Comparison of ENCODE assay signal across 8 mouse cellular contexts in genomic region chr7:133638821-133639220, GRCm38 (mm10). TPM values are rescaled to one million over a fixed set of nuclear protein-coding genes. Genes with fewer than 3 reads are reported as not detected.
A peak's percentile ranks its signal among the peaks of the same experiment; 100 is the strongest.
DNase-seq lines count a peak whose midpoint lies in the region; ATAC-seq and TF ChIP-seq lines count a peak whose summit lies in the region.

No protein-coding gene starts in this region.

- no peak overlapping the region for H3K9ac ChIP-seq in hindbrain, embryonic 11.5 days (ENCODE audit: low read depth, low read length)
- no peak overlapping the region for H3K9ac ChIP-seq in limb, embryonic 15.5 days

- H3K27me3 ChIP-seq in G1E (ENCODE audit: insufficient read depth, low read length): no peaks in the 10 kb centered on the region
- no peaks in the 10 kb centered on the region for H3K27me3 ChIP-seq in hindbrain, embryonic 11.5 days (ENCODE audit: control insufficient read depth, insufficient read depth, low read length)
- no peaks in the 10 kb centered on the region for H3K27me3 ChIP-seq in limb, embryonic 15.5 days

- H3K4me3 ChIP-seq in G1E (ENCODE audit: low read depth, low read length): peak overlapping the region; percentile 94; the same call in 1 of the 2 replicates
- H3K4me3 ChIP-seq in hindbrain, embryonic 11.5 days (ENCODE audit: low read depth, low read length): no peak overlapping the region
- peak overlapping the region; percentile 86; the same call in 1 of the 2 replicates for H3K4me3 ChIP-seq in limb, embryonic 15.5 days

- H3K27ac ChIP-seq in hindbrain, embryonic 11.5 days (ENCODE audit: low read depth, low read length): no peak overlapping the region
- H3K27ac ChIP-seq in limb, embryonic 15.5 days: no peak overlapping the region

- DNase-seq in frontal cortex, adult 2 months (ENCODE audit: extremely low spot score in 1 of 2, low spot score in 1 of 2): peak; percentile 52 to 75
- no peak for DNase-seq in G1E (ENCODE audit: low spot score)
- DNase-seq in hindbrain, embryonic 11.5 days (ENCODE audit: low spot score): no peak
- peak; percentile 86 for DNase-seq in telencephalon, adult 2 months (ENCODE audit: low read depth, low spot score)
- no peak for DNase-seq in thymus, adult 18-20 months
- DNase-seq in urinary bladder, postnatal 4 days (ENCODE audit: low spot score in 2 of 2): no peak

- no peak for ATAC-seq in frontal cortex, adult (ENCODE audit: low TSS enrichment)
- ATAC-seq in G1E (ENCODE audit: extremely low read depth, insufficient number of reproducible peaks, low FRiP score, poor library complexity, severe bottlenecking): no peak
- ATAC-seq in hindbrain, embryonic 11.5 days (ENCODE audit: low FRiP score): no peak
- no peak for ATAC-seq in limb, embryonic 15.5 days (ENCODE audit: insufficient number of reproducible peaks, low FRiP score, low TSS enrichment, low read depth)

- peaks cover 46% of the 10 kb centered on the region for H3K36me3 ChIP-seq in G1E (replicated peaks)
- peaks cover 7% of the 10 kb centered on the region; the same call in 1 of the 2 replicates for H3K36me3 ChIP-seq in hindbrain, embryonic 11.5 days (ENCODE audit: control insufficient read depth, insufficient read depth, low read length)
- H3K36me3 ChIP-seq in limb, embryonic 15.5 days: peaks cover 33% of the 10 kb centered on the region

- H3K9me3 ChIP-seq in G1E (replicated peaks): no peaks in the 10 kb centered on the region
- no peaks in the 10 kb centered on the region for H3K9me3 ChIP-seq in hindbrain, embryonic 11.5 days (ENCODE audit: control insufficient read depth, low read length)
- no peaks in the 10 kb centered on the region for H3K9me3 ChIP-seq in limb, embryonic 15.5 days

- no peak for TF ChIP-seq CTCF in G1E (IDR thresholded peaks at IDR 0.05; ENCODE audit: low read depth, low read length)

- H3K4me1 ChIP-seq in G1E (ENCODE audit: insufficient read depth, low read depth, low read length): peaks cover 19% of the 10 kb centered on the region
- H3K4me1 ChIP-seq in hindbrain, embryonic 11.5 days (replicated peaks; ENCODE audit: control insufficient read depth, insufficient read depth, low read length): no peaks in the 10 kb centered on the region
- H3K4me1 ChIP-seq in limb, embryonic 15.5 days: peaks cover 17% of the 10 kb centered on the region

- peak overlapping the region; percentile 85; the same call in 1 of the 2 replicates for H3K4me2 ChIP-seq in hindbrain, embryonic 11.5 days (replicated peaks; ENCODE audit: low read depth, low read length)
- H3K4me2 ChIP-seq in limb, embryonic 15.5 days: peak overlapping the region; percentile 79

- 95% methylated on average over 13 of the region's 13 CpGs for WGBS in hindbrain, embryonic 11.5 days
- WGBS in limb, embryonic 15.5 days: 78% methylated on average over 13 of the region's 13 CpGs

RNA-seq across cellular contexts. Expression of gene Edrf1, which starts 1.5 kb away (rescaled TPM):
- 19.5 and 20.1 TPM in 2 replicates for polyA plus RNA-seq in frontal cortex, adult 2 months (2012; rRNA removed)
- total RNA-seq in G1E (2014; fragmentation: Nextera tagmentation): 21.5 and 61.4 TPM in 2 replicates
- total RNA-seq in G1E (2017): 31.1 and 36.3 TPM in 2 replicates
- 5.5 and 6.2 TPM in 2 replicates for polyA plus RNA-seq in G1E (2012)
- polyA plus RNA-seq in hindbrain, embryonic 11.5 days (2014; fragmentation: Nextera tagmentation; extraction: Ambion mirVana): 29.0 and 34.0 TPM in 2 replicates
- 18.7 and 19.3 TPM in 2 replicates for polyA plus RNA-seq in limb, embryonic 15.5 days (2015; fragmentation: Nextera tagmentation; extraction: Ambion mirVana)

RNA-seq across cellular contexts. Expression of gene Tex36, which starts 36.9 kb away (rescaled TPM):
- polyA plus RNA-seq in frontal cortex, adult 2 months (2012; rRNA removed): not detected in 2 replicates
- total RNA-seq in G1E (2014; fragmentation: Nextera tagmentation): not detected in 2 replicates
- total RNA-seq in G1E (2017): not detected in 2 replicates
- polyA plus RNA-seq in G1E (2012): not detected in 2 replicates
- polyA plus RNA-seq in hindbrain, embryonic 11.5 days (2014; fragmentation: Nextera tagmentation; extraction: Ambion mirVana): not detected in 2 replicates
- polyA plus RNA-seq in limb, embryonic 15.5 days (2015; fragmentation: Nextera tagmentation; extraction: Ambion mirVana): not detected in 2 replicates

RNA-seq across cellular contexts. Expression of gene Mmp21, which starts 41.0 kb away (rescaled TPM):
- 0.19 and 0.24 TPM in 2 replicates for polyA plus RNA-seq in frontal cortex, adult 2 months (2012; rRNA removed)
- total RNA-seq in G1E (2014; fragmentation: Nextera tagmentation) (not detected in 2 replicates), G1E (2017) (not detected in 2 replicates)
- polyA plus RNA-seq in G1E (2012): not detected in 2 replicates
- polyA plus RNA-seq in hindbrain, embryonic 11.5 days (2014; fragmentation: Nextera tagmentation; extraction: Ambion mirVana): not detected in 2 replicates
- not detected in 2 replicates for polyA plus RNA-seq in limb, embryonic 15.5 days (2015; fragmentation: Nextera tagmentation; extraction: Ambion mirVana)

Comparison
In these comparisons a context has a peak if more than half of its experiments do, and no peak if none do; other contexts are left out.
1. DNase-seq: peak in frontal cortex, adult 2 months (2 of 2) and telencephalon, adult 2 months (single experiment); none in G1E (single experiment), hindbrain, embryonic 11.5 days (single experiment), thymus, adult 18-20 months (0 of 2) and urinary bladder, postnatal 4 days (0 of 2).